Mouse (Mus musculus) ES-E14 (cell line): ENCODE measurements around the gene Got1. TPM values are rescaled to one million over a fixed set of nuclear protein-coding genes. Genes with fewer than 3 reads are reported as not detected.
"Not testable (repeated sequence)": the region's sequence is repeated elsewhere in the genome, so short reads cannot be mapped to it uniquely, and the experiment has no call there.

Experiments used
- DNase-seq: peaks from one replicate; pipeline ENCODE4 v3.0.0-alpha.2; 2013; ENCODE audit warnings: low read depth, low spot score
- H3K27ac ChIP-seq: 2 replicates; pipeline ENCODE4 v1.5.1; 2012; ENCODE audit warnings: low read depth, mild to moderate bottlenecking, low read length, moderate library complexity, mixed read lengths; ENCODE audit not compliant: poor library complexity, insufficient read depth, severe bottlenecking
- H3K36me3 ChIP-seq: 2 replicates; pipeline ENCODE4 v1.6.1; 2012; ENCODE audit warnings: mild to moderate bottlenecking, low read length, moderate library complexity, mixed read lengths; ENCODE audit not compliant: control insufficient read depth, poor library complexity, insufficient read depth, severe bottlenecking
- H3K4me1 ChIP-seq, 2 experiments: fragments of 150-350 bp in 1 of 2; sonication (generic) in 1 of 2; 2 replicates each; pipeline ENCODE4 v1.6.1; 2012; ENCODE audit warnings: low read length in 2 of 2, mild to moderate bottlenecking in 1 of 2, mixed read lengths in 1 of 2; ENCODE audit not compliant: control insufficient read depth in 2 of 2, insufficient read depth in 2 of 2, poor library complexity in 1 of 2
- H3K4me3 ChIP-seq, 2 experiments: fragments of 150-350 bp in 1 of 2; sonication (generic) in 1 of 2; 2 replicates each; pipeline ENCODE4 v1.5.1; 2012; ENCODE audit warnings: low read length in 2 of 2, low read depth in 1 of 2, mild to moderate bottlenecking in 1 of 2, mixed read lengths in 1 of 2; ENCODE audit not compliant: insufficient read depth in 1 of 2, poor library complexity in 1 of 2, severe bottlenecking in 1 of 2
- H3K9ac ChIP-seq: 2 replicates; pipeline ENCODE4 v1.6.1; 2012; ENCODE audit warnings: low read depth, mild to moderate bottlenecking, low read length, mixed read lengths; ENCODE audit not compliant: poor library complexity, insufficient read depth, severe bottlenecking
- H3K9me3 ChIP-seq: fragments of 150-350 bp; sonication (generic); 2 replicates; pipeline ENCODE4 v1.6.1; 2012; ENCODE audit warnings: low read depth, mild to moderate bottlenecking, low read length; ENCODE audit not compliant: control insufficient read depth, insufficient read depth
- CHD2 ChIP-seq: IDR thresholded peaks from 2 replicates; pipeline ENCODE4 v1.6.1; 2014; ENCODE audit warnings: mild to moderate bottlenecking, low read depth, low read length, inconsistent platforms
- HCFC1 ChIP-seq: IDR thresholded peaks from 2 replicates; pipeline ENCODE4 v1.6.1; 2012; ENCODE audit warnings: low read length, inconsistent platforms, borderline replicate concordance; ENCODE audit not compliant: insufficient read depth
- MAFK ChIP-seq: IDR thresholded peaks from 2 replicates; pipeline ENCODE4 v1.6.1; 2014; ENCODE audit warnings: mild to moderate bottlenecking, low read depth, low read length, inconsistent platforms; ENCODE audit not compliant: insufficient read depth
- ZC3H11A ChIP-seq: IDR thresholded peaks from 2 replicates; pipeline ENCODE4 v1.6.1; 2012; ENCODE audit warnings: low read depth, mild to moderate bottlenecking, inconsistent platforms, low read length, borderline replicate concordance
- ZNF384 ChIP-seq: IDR thresholded peaks from 2 replicates; pipeline ENCODE4 v1.6.1; 2012; ENCODE audit warnings: low read depth, low read length, inconsistent platforms
- in situ Hi-C, 2 experiments: fragments of 600-800 bp; cut with MboI; formaldehyde crosslinking; loops; one replicate each; pipeline ENCODE4 v1.15.1; 2025; ENCODE audit warnings: low sequenced_read_pairs in 2 of 2, inconsistent platforms in 1 of 2; ENCODE audit not compliant: unreplicated experiment in 2 of 2
- total RNA-seq: library from RNA; depleted of rRNA; stranded (reverse); fragments of 300-350 nt; gene quantifications from 2 replicates; pipeline ENCODE4 v1.2.3, GENCODE M21; 2012

Gene Got1
- total RNA-seq, 1 experiment, result 81.8 TPM

- in situ Hi-C loops, result no loop called here
- DNase-seq, result no peak
Observed at GRCm38 (mm10) chr19:43510436-43511220, 13.8 kb downstream of the Got1 start.

GRCm38 (mm10) chr19:43505441-43505840, 19.0 kb downstream of the Got1 start:
- Histone ChIP-seq H3K9me3 (no peaks in the 10 kb centered on the region), H3K4me1 (peaks cover 17 to 35% of the 10 kb centered on the region in 2 experiments), H3K36me3 (peaks cover 66% of the 10 kb centered on the region), H3K4me3 (0 out of 4 replicates have a peak overlapping the region, but pooled peaks of 1 of the 2 experiments have one; percentile 19), H3K27ac (peak overlapping the region; percentile 58), H3K9ac (peak overlapping the region; percentile 9; the same call in 1 of the 2 replicates)
- DNase-seq, result no peak
- no peak for TF ChIP-seq HCFC1
- in situ Hi-C loops, result no loop called here

More at GRCm38 (mm10) chr19:43510436-43511220, 13.8 kb downstream of the Got1 start:
- TF ChIP-seq ZC3H11A, result no peak
- no peak for TF ChIP-seq MAFK
- TF ChIP-seq ZNF384, result no peak
- TF ChIP-seq HCFC1, result no peak
- TF ChIP-seq CHD2, result no peak
- no peak overlapping the region for H3K9ac ChIP-seq
- H3K27ac ChIP-seq, result no peak overlapping the region
- peaks cover 9 to 10% of the 10 kb centered on the region in 2 experiments for H3K4me1 ChIP-seq
- no peak overlapping the region for H3K4me3 ChIP-seq
- H3K9me3 ChIP-seq, result no peaks in the 10 kb centered on the region
- H3K36me3 ChIP-seq, result peaks cover 52% of the 10 kb centered on the region

GRCm38 (mm10) chr19:43503593-43503992, 20.8 kb downstream of the Got1 start:
- H3K36me3 ChIP-seq, result peaks cover 61% of the 10 kb centered on the region
- H3K9me3 ChIP-seq, in situ Hi-C loops: not testable (repeated sequence)

GRCm38 (mm10) chr19:43502630-43503029, 21.8 kb downstream of the Got1 start:
- H3K4me3 ChIP-seq, result no peak overlapping the region
- peaks cover 59% of the 10 kb centered on the region for H3K36me3 ChIP-seq
- TF ChIP-seq MAFK, result no peak
- no peak for TF ChIP-seq HCFC1
- TF ChIP-seq ZC3H11A, result no peak
- no peak for TF ChIP-seq ZNF384
- no peak for TF ChIP-seq CHD2
- H3K9me3 ChIP-seq, result no peaks in the 10 kb centered on the region
- in situ Hi-C loops, result no loop called here
- peaks cover 17 to 39% of the 10 kb centered on the region in 2 experiments for H3K4me1 ChIP-seq
- peak overlapping the region; percentile 42; the same call in 1 of the 2 replicates for H3K27ac ChIP-seq
- peak overlapping the region; percentile 36; the same call in 1 of the 2 replicates for H3K9ac ChIP-seq
- DNase-seq, result no peak

More at GRCm38 (mm10) chr19:43503593-43503992, 20.8 kb downstream of the Got1 start:
- H3K4me3 ChIP-seq, H3K9ac ChIP-seq, H3K27ac ChIP-seq, DNase-seq: not testable (repeated sequence)
- peaks cover 19 to 39% of the 10 kb centered on the region in 2 experiments for H3K4me1 ChIP-seq

- TF ChIP-seq CHD2 (no peak; the same call in 1 of the 2 replicates), ZC3H11A (no peak), ZNF384 (no peak; the same call in 1 of the 2 replicates), HCFC1 (no peak), MAFK (no peak)
- Histone ChIP-seq H3K4me3 (no peak overlapping the region), H3K4me1 (peaks cover 11 to 26% of the 10 kb centered on the region in 2 experiments), H3K27ac (peak overlapping the region; percentile 94), H3K9ac (no peak overlapping the region), H3K36me3 (peaks cover 33% of the 10 kb centered on the region), H3K9me3 (no peaks in the 10 kb centered on the region)
- peak; percentile 77 for DNase-seq
- in situ Hi-C loops, result no loop called here
Observed at GRCm38 (mm10) chr19:43498874-43499273, 25.5 kb downstream of the Got1 start.
